Mouse (Mus musculus): ENCODE data around the gene Tshz3.

GRCm38 (mm10) chr7:36659265-36659664, 38.7 kb upstream of the Tshz3 start:
- TF ChIP-seq POLR2A (IDR thresholded peaks at IDR 0.05; ENCODE audit: borderline replicate concordance, extremely low read depth, low read depth, low read length) (no peak), CTCF (IDR thresholded peaks at IDR 0.05; ENCODE audit: insufficient read depth, low read length) (no peak)
